Comparison of ENCODE assay signal across 14 mouse cellular contexts in the genomic region with DNA sequence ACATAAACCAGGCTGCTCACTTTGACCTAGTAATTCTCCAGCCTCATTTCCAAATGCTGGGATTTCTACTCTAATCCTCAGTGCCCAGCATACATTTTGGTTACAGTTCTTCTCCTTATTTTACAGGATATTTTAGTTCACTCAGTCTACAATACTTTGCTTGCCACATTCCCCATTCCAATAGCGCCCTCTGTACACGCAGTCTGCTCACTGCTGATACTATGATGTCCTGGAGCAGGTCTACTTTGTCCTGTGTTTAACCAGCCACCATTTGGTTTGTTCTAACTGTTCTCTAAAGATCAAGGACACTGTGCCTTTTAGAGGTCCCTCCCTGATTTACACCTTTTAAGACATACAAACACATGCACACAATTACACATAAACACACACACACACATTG. TPM values are rescaled to one million over a fixed set of nuclear protein-coding genes. Genes with fewer than 3 reads are reported as not detected.
A peak's percentile ranks its signal among the peaks of the same experiment; 100 is the strongest.
DNase-seq lines count a peak whose midpoint lies in the region; ATAC-seq and TF ChIP-seq lines count a peak whose summit lies in the region.
"Not testable (repeated sequence)": the region's sequence is repeated elsewhere in the genome, so short reads cannot be mapped to it uniquely, and the experiment has no call there.
"Had no signal": no experiment of that assay in that cellular context is flagged by ENCODE, and none has a peak within 500 bp of the region (broad histone marks: within the 10 kb centered on the region; RNA-seq: fewer than 3 reads in every experiment).

No protein-coding gene starts in this region.

- WGBS in forebrain, postnatal 0 days = 71% methylated on average over 2 of the region's 2 CpGs
- WGBS in intestine, postnatal 0 days = 71% methylated on average over 2 of the region's 2 CpGs

- H3K4me2 ChIP-seq in forebrain, postnatal 0 days (ENCODE audit: low read depth); intestine, postnatal 0 days (replicated peaks; ENCODE audit: low read depth): not testable (repeated sequence)

- TF ChIP-seq CTCF in forebrain, postnatal 0 days (IDR thresholded peaks at IDR 0.05; ENCODE audit: low read depth) = peak; percentile 56
- peak; percentile 64 for TF ChIP-seq CTCF in intestine, postnatal 0 days (IDR thresholded peaks at IDR 0.05; ENCODE audit: low read depth)
- TF ChIP-seq CTCF in left cerebral cortex, adult 2 months (IDR thresholded peaks at IDR 0.05) = peak; percentile 29

- not testable (repeated sequence) for H3K27me3 ChIP-seq in forebrain, postnatal 0 days (ENCODE audit: insufficient read depth, low read length); intestine, postnatal 0 days (replicated peaks; ENCODE audit: control insufficient read depth, insufficient read depth, low read length)

- not testable (repeated sequence) for ATAC-seq in forebrain, postnatal 0 days; intestine, postnatal 0 days

- H3K36me3 ChIP-seq in forebrain, postnatal 0 days (ENCODE audit: insufficient read depth); intestine, postnatal 0 days (ENCODE audit: control insufficient read depth, insufficient read depth): not testable (repeated sequence)

- H3K4me1 ChIP-seq in forebrain, postnatal 0 days (ENCODE audit: insufficient read depth); intestine, postnatal 0 days (replicated peaks; ENCODE audit: control insufficient read depth, insufficient read depth, low read length): not testable (repeated sequence)

- H3K4me3 ChIP-seq in forebrain, postnatal 0 days (ENCODE audit: low read depth, low read length); intestine, postnatal 0 days (ENCODE audit: low read depth, low read length); left cerebral cortex, adult 2 months: not testable (repeated sequence)

- DNase-seq in adipocyte (ENCODE audit: low spot score) = peak; percentile 6
- DNase-seq in cerebellum, postnatal 14 days = peak; percentile 31 to 52
- DNase-seq in forebrain, postnatal 0 days = peak; percentile 30
- DNase-seq in left cerebral cortex, adult 2 months (ENCODE audit: extremely low spot score in 1 of 2, low spot score in 2 of 2) = not testable (repeated sequence)
- DNase-seq in lung, postnatal 36 days = peak; percentile 11
- DNase-seq in testis, postnatal 10 days (ENCODE audit: low spot score) = peak; percentile 58

- intact Hi-C loops in left cerebral cortex, adult 2 months (cut with DNase I) = loop anchor here (5.0 to 10.0 kb wide), 2 partner anchors 235 to 288 kb away; partner anchors contain the start of gene Btbd16

- H3K9me3 ChIP-seq in forebrain, postnatal 0 days (ENCODE audit: low read length); intestine, postnatal 0 days (ENCODE audit: control insufficient read depth): not testable (repeated sequence)

- H3K27ac ChIP-seq in forebrain, postnatal 0 days (ENCODE audit: low read depth, low read length); intestine, postnatal 0 days (ENCODE audit: low read depth, low read length); left cerebral cortex, adult 2 months: not testable (repeated sequence)

- not testable (repeated sequence) for H3K9ac ChIP-seq in forebrain, postnatal 0 days; intestine, postnatal 0 days (ENCODE audit: low read depth, low read length)

RNA-seq across cellular contexts. Expression of gene Dmbt1, which starts 28.0 kb away (rescaled TPM):
- total RNA-seq in forebrain, postnatal 0 days (2014; rRNA removed) = not detected in 2 replicates
- polyA plus RNA-seq in forebrain, postnatal 0 days (2015; fragmentation: Nextera tagmentation; extraction: Ambion mirVana) = not detected in 2 replicates
- polyA plus RNA-seq in intestine, postnatal 0 days (2015; fragmentation: Nextera tagmentation; extraction: Ambion mirVana) = 104 and 121 TPM in 2 replicates
- not detected for total RNA-seq in left cerebral cortex, adult 2 months (2021)
- total RNA-seq: granulocyte monocyte progenitor cell, adult 5-6 weeks; left cerebral cortex, adult 18-20 months; megakaryocyte progenitor cell, adult 5-6 weeks had no signal
- polyA plus RNA-seq: C2C12; heart, embryonic 14.5 days; hindbrain, embryonic 14.5 days; neural tube, embryonic 11.5 days had no signal
